Mouse (Mus musculus): ENCODE measurements around the gene Mkks.
"Not testable (repeated sequence)": the region's sequence is repeated elsewhere in the genome, so short reads cannot be mapped to it uniquely, and the experiment has no call there.

Gene Mkks

DNA sequence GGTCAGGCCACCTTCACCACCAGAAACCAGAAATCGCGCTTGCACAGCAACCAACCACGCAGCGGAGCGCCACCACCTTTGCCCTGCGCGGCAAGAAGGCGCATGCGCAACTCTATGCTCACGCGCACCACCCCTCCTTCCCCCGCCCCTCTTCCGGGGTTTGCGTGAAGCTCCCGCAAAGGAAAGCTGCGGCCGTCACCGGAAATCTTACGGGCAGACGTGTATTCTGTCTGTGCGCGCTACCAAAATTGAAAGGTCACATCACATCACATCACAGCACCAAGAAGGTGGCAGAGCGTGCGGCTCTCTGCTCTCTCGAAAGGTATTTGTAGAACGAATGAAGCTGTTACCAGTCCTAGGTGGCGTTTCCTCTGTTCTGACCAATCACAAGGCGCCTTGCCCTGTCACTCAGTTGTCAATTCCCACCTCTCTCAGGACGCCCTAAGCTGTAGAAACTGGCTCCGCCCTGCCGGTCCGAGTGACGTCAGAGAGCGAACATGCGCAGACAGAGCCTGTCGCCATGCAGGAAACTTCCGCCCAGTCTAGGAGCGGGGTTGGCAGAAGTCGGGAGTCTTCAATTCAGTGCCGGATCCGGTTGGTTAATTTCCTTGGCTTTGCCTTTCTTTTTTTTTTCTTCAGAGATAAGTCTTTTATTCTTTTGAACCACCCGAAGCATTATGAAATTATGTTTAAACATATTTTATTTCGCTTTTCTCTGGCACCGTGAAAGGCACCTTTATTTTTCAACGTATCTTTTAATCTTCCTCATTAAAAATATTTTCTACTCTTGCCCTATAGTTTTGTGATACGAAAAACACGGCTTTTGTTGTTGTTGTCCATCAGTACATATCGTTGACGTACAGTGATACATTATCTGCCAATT lies at the start of gene Mkks, which contains the start of the genes Slx4ip and AL731706.1:
Mkks (minus strand) TSS at position 322 of the 883 bp plus-strand sequence.
Slx4ip (plus strand) TSS at position 151 of the 883 bp plus-strand sequence.
AL731706.1 (minus strand) TSS at position 322 of the 883 bp plus-strand sequence.
- DNase-seq (ENCODE audit: extremely low spot score, low spot score), result peak; percentile 97

DNA sequence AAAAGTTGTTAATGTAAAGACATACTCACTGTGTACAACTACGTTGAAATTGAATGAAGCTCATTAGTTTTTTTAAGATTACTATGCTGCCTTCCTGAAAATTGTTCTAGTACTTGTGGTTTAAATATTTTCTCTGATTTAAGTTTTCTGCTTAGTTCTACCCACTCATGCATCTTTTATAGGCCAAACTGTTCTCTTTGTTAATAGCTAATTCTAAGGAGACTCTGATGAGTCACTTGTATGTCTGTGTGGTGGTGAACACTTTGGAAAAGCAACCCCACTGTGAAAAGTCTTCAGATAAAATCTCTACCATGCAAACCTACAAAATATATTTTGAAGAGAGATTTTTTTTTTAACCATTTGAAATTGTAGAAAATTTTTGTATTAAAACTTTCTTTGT lies 47.1 kb upstream of the Mkks start:
- DNase-seq (ENCODE audit: extremely low spot score, low spot score), result no peak

DNA sequence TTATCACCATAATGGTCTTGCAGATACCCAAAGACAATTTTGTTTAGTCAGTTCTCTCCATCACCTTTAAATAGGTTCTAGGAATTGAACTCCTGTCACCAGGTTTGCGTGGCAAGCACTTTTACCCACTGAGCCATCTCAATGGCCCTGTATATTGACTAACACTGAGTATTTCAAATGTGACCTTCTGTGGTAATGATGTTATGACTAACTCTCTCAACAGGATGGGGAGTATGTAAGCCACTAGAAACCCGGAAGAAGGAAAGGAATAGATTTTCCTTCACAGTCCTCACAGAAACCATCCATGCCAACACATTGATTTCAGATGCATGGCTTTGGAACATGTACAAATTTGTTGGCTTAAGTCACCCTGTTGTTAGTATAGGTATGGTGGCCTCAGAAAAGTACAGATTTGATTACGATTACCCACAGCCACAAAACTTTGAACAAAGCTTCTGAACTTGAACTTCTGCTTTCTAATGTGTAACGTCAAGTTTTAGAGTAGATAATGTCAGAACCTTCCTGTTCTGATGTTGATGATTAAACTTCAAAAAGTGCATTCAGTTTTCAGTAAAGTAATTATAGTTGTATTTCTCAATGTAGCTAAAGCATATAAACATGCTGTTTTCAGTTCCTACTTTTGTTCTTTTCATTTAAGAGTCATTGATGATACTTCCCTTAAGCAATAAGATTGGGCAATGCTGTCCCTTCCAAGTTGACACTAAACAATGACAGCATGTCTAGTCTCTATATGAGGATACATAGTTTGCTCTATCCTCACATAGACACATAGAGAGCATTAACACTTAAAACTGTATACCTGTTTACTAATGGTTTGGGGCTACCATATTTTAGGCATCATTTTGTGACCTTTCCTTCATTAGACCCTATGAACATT lies 45.5 kb upstream of the Mkks start:
- DNase-seq (ENCODE audit: extremely low spot score, low spot score), result no peak

DNA sequence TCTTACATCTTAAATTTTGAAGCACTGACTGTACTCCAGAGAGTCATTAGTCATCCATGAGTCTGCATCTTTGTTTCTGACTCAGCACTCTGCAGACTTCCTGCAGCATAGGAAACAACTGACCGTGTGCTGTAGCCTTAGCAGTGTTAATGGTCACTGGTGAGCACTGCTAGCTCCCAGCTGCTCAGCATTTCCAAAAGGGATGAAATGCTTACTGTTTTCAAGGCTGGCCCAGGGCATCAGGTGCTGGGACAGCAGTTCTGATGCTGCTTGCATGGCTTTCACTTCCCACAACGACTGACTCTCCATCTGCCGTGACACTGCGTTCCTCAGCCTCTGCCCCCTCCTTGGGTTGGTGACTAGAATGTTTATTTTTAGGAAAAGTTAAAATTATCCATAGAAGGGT lies 29.8 kb upstream of the Mkks start:
- no peak for DNase-seq (ENCODE audit: extremely low spot score, low spot score)

DNA sequence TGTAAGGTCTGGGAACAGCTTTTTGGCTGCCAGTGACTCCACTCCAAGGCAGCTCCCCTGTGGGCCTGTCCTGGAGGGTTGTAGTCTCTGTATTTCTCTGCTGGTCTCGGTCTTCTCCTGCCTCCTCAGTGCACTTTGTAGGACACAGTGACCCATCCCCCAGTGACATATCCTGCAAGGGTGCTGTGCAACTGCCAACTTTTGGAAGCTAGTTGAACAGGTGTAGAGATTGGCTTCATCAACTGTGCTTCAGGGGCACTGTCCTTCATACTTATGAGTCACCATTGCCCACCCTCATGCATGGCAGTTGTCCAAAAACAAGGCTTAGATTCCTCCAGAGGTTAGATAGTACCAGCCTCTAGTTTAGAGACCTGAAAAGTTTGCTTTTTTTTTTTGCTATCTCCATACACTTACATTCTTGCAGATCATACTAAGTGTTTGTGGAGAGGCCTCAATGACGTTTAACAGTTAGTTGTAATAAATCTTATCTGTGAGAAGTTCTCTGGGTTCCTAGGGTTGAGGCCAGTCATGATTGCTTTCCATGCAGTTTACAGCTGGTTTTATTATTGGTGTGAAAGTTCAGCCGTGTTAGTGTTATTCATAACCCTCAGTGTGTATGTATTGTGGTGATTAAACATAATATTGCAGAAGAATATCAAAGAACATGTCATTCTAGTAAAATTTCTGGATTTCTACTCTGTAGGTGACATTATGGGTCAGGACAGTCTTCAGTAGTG lies 29.2 kb upstream of the Mkks start:
- no peak for DNase-seq (ENCODE audit: extremely low spot score, low spot score)

DNA sequence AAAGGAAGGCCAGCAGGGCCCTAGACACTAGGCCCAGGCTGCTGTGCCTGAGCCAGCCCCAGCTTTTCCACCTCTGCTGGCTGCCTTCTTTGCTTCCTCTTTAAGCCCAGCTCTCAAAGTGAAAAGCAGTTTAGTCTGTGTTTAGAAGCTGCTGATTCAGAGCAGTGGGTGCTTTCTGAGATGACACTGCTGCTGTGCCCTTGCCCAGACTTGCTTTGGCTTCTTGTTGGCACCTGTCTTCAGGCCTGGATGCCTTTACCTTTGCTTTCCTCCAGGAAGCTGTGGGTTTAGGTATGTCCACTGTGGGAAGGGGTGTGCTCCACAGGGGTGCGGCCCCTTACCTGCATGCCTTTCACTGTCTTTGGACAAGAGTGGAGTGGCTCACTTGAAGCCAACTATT lies 28.2 kb upstream of the Mkks start:
- DNase-seq (ENCODE audit: extremely low spot score, low spot score), result no peak

DNA sequence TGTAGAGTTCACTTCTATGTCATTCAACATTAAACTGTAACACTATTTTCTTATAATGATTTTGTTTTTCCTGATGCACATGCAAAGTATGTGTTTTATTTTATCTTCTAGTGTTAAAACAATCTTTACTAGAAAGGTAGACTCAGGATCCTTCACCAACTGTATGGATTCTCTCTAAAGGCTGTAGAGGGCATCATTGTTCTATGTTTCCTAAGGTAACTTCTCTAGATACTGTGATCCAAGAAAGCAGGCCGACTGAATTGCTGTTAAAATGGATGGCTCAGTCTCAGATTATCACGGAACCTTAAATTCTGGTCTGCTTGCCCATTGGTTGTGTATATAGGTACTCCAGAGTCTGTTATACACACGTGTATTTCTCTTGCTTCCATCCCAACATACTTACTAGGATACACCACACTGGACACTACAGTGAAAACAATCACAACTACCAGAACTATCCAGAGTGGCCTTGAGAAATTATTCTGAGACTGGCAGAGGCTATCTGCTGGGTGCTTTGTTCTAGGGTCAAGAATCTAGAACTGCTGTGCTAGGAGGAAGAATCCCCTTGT lies 23.2 kb upstream of the Mkks start:
- no peak for DNase-seq (ENCODE audit: extremely low spot score, low spot score)

DNA sequence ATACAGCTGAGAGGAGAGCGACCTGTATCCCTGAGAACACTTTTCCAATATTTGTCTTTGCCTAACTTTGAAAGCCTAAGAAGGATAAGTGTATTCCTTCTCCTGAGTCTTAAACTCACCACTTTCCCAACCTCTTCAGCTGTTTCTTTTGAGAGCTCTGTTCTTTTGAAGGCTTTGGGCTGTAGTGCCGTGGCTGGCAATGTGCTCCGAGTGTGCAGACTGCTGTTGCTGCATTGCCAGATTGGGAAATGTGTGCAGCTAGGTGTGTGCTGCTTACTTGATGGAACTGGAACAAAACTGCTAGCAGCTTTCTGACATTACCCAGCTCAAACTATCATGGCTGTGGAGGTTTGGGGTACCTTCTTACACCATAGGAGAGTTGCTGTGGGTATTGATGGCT lies 21.8 kb upstream of the Mkks start:
- no peak for DNase-seq (ENCODE audit: extremely low spot score, low spot score)

DNA sequence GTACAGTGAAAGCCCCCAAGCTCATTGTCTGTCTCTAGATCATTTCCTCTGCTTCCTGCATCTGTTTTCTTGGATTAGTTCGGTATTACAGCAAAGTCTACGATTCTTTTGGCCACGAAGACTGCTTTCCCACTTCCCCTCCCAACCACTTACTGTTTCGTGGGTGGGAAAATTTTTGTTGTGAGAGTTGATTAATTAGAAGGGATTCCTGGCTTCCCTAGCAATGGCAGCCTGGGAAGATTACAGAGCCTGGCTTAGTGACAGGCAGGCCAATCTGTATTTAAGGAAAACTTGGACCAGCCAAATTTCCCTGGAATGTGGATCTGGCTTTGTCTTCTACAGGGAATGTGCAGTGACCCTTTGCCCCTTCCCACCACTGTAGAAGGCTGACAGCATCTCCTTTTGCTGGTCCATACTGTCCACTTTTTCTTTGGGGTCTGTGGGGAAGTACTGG lies 20.8 kb upstream of the Mkks start:
- DNase-seq (ENCODE audit: extremely low spot score, low spot score), result peak; percentile 23

DNA sequence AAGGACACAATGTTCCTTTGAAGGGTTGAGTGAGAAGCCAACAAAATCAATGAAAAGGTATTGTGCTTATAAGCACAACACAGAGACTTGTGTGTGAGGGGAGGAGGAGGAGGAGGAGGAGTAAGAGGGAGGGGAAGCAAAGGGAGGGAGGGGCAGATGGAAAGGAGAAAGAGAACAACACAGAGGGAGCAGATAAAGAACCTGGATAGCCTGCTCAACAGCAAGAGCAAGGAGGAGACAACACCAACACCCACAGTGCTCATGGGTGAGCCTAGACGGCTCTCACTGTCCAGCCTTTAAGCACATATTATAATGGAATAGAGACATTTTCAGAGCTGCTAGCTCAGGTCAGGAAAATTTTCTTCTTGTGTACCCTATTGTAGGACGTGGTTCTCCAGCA lies 18.1 kb upstream of the Mkks start:
- no peak for DNase-seq (ENCODE audit: extremely low spot score, low spot score)

DNA sequence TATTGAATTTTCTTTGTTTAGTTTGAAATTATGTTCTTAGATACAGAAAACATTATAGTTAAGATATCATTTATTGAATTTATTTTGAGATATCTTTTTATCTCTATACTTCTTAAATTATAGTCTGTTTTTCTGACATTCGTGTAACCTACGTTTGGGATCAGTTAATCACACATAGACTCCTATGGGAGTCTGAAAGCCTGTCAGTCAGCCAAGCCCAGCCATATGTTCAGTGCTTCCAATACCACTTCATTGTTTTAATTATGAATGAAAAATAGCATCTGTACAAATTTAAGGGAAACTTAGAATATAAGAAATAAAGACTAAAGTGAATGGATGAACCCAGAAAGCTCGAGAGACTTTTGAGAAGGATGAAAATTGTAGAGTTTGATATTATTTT lies 17.4 kb upstream of the Mkks start:
- no peak for DNase-seq (ENCODE audit: extremely low spot score, low spot score)

DNA sequence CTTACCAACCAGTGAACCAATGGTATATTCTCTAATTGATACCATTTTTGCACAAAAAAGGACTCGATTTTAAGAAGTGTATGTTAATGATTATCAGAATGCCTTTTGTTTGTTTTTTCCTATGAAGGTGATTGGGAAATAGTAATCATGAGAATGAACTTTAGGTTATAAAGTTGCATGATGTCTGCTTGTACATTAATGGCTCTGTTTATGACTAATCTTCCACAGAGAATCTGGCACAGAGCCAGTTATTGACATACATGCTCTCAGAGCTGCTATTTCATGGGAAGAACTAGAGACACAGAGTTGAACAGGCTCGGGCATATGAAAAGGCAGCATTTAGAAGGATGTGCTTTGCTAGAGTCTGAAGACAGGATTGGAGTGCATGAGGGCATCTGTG lies 4.9 kb upstream of the Mkks start:
- no peak for DNase-seq (ENCODE audit: extremely low spot score, low spot score)

DNA sequence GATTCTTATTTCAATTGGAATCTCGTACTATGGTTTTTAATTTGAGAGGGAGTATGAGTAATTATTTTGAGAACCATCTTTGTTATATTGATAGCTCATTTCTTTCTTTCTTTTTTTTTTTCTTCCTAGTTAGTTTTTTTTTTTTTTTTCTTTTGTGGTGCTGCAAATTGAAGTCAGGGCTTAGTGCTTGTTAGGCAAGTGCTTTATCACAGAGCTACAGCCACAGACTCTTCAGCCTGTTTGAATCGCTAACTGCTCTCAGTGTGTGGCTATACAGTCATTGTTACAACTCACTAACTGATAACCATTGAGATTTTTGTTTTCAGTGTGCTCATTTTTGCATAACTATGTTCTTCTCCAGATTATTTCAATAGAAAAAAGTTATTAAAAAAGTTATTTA lies 3.3 kb upstream of the Mkks start:
- no peak for DNase-seq (ENCODE audit: extremely low spot score, low spot score)

DNA sequence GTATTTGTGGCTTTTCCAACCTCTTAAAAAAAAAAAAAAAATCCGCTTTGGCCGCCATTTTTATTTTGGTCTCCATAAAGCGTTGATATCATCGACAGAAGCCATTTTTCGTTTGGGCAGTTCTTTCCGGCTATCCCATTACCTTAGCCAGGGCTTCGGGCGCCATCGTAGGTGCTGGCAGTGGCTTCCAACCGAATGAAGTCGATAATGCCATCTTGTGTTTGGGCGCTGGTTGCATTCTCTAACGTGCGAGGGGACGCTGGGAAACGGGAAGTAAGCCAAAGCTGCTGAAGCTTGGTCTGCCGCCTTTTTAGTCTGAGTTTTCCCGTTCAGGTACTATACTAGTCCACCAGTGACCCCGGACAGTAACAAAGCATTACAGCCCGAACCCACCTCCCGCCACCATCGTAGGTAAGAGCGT lies 772 bp upstream of the Mkks start:
- DNase-seq (ENCODE audit: extremely low spot score, low spot score), result peak; percentile 84

DNA sequence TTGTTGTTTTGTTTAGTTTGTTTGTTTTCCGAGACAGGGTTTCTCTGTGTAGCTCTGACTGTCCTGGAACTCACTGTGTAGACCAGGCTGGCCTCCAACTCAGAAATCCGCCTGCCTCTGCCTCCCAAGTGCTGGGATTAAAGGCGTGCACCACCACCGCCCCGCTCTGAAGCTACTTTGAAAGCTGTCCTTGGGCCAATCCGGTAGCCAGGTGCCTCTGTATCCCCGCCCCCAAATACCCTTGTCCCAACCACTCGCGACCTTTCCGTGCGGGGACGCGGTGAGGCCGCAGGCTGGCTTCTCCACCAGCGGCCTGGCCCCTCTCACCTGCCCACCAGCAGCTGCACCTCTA lies 497 bp downstream of the Mkks start:
- DNase-seq (ENCODE audit: extremely low spot score, low spot score), result not testable (repeated sequence)

DNA sequence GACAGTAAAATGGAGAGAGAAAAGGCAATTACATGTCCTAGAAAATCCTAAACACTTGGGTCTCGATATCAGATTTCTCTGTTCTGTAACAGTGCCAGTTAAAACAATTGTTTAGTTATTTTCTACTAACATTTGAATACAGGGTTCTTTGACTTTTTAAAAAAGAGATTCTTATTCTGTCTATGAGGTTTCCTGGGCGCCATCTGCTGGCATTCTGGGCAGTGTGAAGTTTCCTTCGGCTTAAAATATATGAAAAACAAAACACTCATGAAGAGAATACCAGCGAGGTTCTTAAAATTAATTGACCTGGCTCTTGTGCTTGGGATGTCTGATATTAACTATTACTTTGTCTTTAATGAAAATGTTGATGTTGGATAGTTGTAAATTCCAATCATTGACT lies 4.3 kb downstream of the Mkks start:
- DNase-seq (ENCODE audit: extremely low spot score, low spot score), result no peak

DNA sequence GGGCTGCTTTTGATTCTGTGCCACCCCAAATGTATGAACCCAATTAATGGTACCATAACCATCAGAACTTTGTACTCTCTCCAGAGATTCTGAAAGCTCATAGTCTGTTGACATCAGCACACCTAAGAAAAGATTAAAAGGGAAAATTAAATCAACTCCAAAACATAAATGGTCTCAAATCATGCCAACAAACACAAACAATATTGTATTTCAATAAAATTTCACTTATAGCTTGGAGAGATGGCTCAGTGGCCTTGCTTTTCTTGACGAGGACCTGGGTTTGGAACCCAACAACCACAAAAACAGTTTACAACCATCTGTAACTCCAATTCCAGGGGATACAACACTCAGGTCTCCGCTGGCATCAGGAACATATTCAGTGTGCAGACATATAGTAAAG lies 5.6 kb downstream of the Mkks start, which contains the start of gene AL731706.2:
AL731706.2 (minus strand) TSS at position 101 of the 400 bp plus-strand sequence.
- no peak for DNase-seq (ENCODE audit: extremely low spot score, low spot score)

DNA sequence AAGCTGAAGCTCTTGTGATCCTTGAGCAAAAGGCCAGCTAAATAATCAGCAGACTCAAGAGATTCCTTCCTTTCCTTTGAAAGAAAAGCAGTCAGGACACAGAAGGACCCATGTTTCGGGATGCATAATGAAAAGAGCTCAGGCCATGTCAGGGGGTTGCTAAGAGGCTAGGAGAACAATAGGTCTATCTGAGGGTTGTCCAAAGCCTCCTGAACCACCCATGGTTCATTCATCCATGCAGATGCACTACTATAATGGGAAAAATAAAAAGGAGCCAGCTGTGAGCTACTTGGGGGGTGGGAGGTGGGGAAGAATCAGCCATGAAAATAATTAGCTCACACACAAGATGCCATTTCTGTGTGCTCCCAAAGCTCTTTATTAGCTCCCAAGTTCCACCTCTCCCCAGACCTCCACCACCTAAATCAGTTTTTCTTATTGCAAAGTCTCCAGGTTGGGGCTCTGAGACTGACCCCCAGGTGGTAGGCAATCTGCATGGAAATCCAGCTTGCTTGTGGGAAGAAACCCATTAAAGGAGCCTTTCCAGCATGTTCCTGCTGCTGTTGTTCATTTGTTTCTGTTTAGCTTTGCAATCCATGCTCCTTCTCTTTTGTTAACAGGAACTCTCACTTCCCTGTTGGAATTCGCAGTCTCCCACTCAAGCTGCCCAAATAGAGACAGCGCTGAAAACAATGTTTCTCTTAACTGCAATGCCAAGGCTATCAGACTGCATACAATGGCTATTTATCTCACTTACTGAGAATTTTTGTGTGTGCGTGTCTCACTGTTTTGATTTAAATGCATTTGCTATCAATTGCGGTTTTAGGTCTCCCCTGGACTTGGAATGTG lies 36.4 kb downstream of the Mkks start:
- peak; percentile 13 for DNase-seq (ENCODE audit: extremely low spot score, low spot score)

DNA sequence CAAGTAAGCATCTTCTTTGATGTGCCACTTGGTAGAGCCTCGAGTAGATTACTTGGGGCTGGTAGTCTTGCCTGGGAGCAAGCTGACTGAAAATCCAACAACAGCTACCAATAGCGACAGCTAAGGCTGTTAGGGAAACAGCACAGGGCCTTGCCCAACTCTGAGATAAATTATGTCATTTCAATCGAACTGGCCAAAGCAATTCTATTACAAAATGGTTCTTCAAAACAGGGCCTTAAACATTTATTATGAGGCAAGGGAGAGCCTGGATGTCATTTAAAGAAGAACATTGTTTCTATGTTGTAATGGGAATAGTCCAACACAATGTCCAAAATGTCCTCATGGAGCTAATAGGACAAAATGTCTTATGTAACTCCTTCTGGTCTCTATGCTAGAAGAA lies 40.8 kb downstream of the Mkks start:
- no peak for DNase-seq (ENCODE audit: extremely low spot score, low spot score)

DNA sequence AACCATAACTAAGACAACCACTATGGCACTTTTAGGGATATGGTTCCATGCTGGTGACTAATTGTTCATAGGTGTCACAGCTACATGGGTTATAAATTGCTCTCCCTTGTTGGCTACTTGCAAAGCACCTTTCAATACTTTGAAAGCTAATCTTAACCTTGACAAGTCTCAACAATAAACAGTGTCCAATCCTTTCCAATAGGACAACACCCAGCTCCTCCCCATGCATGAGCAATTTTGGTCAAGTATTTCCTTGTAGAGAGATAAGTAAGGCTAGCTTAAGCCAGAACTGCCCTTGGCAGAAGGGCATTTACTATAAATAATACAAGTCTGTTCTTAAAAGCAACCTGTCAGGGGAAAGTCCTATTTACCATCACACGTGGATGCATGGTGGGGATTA lies 53.2 kb downstream of the Mkks start:
- DNase-seq (ENCODE audit: extremely low spot score, low spot score), result no peak

All from neural tube, embryonic 10.5 days (tissue).